Mouse (Mus musculus): ENCODE data around the gene Sgms1. TPM values are rescaled to one million over a fixed set of nuclear protein-coding genes. Genes with fewer than 3 reads are reported as not detected.

Sgms1 gene
- total RNA-seq, 4 experiments from 2014 or later, result 47.5 to 60.8 (median 52.4) TPM

DNA sequence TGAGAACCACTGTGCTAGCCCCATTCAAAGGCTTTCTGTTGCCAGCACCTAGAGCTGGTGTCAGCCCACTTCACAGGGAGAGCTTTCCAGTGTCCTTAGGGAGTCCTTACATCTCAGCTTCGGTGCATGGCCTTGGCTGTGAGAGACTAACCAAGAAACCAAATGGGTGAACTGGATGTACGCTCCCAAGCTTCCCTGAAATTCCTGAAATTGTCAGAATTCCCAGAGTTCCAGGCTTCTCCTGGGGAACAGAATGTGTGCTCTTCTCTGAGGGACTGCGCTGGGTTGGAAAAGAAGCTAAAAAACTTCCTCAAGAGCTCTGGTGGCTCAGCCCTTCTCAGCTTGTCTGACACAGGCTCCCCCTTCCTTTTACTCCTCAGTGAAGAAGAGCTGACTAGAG, 137.1 kb downstream of the Sgms1 start:
- DNase-seq (ENCODE audit: low spot score in 2 of 2), result no peak

DNA sequence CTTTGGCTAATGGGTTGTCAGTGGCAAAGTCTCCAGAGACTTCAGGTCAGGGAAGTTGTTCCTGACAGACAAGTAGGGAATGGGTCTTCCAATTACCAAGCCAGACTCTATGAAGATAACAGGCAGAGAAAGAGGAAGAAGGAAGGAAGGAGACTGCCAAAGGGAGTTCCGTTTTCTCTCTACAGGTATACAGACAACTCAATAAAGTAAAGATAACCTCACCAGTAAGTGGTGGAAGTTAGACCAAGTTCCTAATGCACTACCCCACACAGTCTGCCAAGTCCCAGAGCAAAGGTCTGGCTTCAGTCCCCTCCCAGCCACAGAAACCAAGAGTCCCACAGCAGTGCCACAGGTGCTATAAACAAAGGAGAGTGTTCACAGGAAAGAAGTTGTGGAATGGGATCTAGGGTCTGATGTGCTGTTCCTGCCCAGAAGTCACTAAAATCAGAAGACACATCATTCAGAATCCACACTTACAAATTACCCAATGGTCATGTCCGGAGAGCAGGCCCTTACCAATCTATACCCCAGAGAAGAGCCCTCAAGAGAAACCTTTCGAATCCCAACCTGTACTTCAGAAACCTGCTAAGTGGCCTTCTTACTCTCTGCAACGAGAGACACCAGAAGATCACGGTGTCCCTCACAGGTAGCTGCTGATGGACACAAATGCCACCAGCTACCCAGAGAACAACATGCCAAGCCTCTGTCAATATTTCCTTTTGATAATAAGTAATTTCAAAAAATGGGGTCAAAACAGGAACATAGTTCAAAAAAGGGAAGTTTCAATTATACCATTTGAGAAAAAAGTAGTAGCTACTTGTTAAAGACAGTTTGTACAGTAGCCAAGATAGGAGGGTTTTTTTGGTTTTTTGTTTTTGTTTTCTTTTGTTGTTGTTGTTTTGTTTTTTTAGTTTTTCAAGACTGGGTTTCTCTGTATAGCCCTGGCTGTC, 140.1 kb downstream of the Sgms1 start:
- DNase-seq (ENCODE audit: low spot score in 2 of 2), result no peak

DNA sequence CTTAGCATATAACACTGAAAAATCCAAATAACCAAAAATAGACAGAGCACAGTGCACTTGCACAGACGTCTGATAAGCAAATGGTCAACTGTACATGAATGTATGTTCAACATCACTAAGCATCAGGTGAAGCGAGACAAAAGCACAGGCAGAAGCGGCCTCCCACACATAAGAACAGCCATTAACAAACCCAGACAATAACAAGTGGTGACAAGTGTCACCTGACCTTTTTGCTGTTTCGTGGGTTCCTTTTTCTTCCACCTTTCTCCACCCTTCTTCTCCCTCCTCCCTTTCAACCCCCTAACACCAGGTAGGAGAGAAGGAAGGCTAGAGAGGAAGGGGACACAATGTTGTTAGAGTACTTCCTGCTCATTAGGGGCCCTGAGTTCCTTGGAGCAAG, 144.6 kb downstream of the Sgms1 start:
- DNase-seq (ENCODE audit: low spot score in 2 of 2), result no peak

DNA sequence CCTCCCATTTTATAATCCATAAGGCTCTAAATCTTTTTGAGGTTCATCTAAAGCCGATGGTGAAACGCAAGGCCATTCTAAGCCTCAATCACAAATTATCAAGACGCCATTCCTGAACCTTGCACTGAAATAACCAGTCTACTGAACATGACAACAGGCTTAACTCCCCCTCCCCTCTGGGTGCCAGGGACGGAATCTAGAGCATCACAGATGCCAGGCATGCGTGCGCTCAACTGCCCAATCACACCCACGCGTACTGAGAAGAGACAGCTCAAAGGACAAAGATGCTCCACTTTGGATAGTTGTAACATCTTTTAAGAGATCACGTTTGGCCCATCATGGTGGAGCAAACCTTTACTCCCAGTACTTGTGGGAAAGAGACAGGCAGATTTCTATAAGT, 146.3 kb downstream of the Sgms1 start:
- DNase-seq (ENCODE audit: low spot score in 2 of 2), result no peak

DNA sequence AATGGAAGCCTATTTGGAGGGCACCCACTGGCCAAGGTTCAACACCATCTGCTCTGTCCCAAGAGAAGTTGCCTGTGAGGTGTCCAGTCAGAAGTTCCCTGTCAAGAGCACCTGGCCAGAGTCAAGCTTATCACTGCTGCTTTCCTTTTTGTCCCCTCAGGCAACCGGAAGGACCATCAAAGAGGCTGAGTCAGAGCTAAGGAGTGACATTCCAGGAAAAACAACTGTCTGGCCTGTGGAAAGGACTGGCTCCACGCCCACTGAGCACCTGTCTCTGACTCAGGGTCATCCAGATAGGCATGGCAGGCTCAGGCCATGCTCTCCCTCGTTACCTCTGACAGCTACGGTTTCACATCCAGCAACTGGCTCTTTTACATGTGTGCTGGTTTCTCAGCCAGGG, 147.4 kb downstream of the Sgms1 start:
- no peak for DNase-seq (ENCODE audit: low spot score in 2 of 2)

DNA sequence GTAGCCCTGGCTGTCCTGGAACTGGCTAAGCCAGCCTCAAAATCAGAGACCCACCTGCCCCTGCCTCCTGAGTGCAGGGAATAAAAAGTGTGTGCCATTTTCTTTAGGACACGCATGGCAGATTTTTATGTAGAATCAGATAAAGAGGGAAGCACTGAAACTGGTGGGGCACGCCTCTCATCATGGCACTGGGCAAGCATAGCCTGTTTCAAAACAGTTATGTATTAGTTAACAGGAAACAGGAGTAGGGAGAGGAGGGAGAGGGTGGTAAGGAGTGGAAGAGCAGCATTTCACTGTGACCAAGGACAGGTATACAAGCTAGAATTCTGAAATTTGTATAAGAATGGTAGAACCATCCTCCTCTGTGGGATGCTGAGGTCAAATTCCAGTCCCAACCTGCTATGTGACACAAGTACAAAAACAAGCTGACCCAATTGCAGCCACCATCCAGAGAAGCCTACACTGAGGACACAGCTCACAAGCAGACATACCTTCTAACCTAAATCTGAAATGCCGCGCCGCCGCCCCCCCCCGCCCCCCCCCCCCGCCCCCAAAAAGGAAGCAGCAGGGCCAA, 149.0 kb downstream of the Sgms1 start:
- no peak for DNase-seq (ENCODE audit: low spot score in 2 of 2)

DNA sequence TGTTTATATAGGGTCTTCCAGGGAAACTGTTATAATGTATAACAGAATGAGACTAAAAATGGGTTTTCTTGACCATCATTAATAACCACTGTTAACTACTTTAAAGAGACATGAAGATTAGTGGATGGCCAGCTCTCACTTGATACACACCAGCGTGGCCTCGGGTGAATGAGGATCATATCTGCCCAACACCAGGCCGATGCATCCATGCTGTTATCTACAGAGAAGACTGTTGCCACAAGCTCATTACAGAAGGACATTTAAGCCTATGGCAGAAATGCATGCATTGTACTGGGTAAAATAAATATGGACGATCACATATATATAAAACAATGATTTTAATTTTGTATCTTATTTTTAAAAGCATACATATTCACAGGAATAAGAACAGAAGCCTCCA, 149.6 kb downstream of the Sgms1 start:
- no peak for DNase-seq (ENCODE audit: low spot score in 2 of 2)

DNA sequence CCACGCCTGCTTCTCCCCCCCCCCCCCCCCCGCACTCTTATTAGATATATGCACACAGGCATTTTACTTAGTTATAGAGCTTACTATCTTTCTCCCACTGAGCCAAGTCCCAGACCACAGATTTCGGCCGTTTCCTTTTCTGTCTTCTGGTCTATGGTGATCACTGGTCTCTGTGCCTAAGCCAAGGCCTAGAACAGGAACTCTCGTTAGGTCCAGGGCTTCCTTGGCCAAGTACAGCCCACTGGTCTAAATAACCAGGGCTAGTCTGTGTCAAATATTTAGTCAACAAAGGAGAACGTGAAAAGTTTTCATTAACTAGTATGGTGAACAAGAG, 150.1 kb downstream of the Sgms1 start:
- DNase-seq (ENCODE audit: low spot score in 2 of 2), result no peak

DNA sequence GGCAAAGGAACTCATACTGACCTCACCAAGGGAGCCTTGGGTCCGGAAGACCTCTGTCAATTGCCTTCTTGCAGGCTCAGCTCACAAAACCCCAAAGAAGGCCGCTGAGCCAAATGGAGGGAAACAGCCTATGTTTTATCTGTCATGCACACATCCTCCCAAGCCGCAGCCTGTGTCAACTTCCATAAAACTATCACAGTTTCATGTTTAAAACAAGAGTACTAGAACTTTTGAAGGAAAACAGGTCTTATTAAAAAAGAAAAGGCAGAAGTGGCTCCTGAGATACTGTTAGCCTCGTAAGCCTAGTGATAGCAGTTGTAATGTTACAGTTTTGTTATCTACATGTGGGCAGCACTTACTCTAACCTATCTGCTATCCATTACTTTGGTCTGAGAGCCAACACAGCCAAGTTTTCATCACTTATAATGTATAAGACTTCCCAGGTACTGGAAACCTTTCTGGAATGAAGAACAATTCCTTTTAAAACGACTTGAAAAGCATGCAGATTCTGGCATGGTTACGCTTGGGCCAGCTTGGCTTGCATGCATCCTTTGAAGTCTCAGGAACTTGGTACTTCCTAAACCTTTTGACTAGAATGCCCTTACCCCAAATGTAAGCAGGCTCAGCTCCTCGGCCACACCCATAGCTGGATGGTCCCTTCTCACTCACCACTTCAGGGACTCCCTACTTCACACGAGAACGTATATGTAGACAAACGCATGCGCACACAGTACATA, 150.6 kb downstream of the Sgms1 start:
- DNase-seq (ENCODE audit: low spot score in 2 of 2), result no peak

DNA sequence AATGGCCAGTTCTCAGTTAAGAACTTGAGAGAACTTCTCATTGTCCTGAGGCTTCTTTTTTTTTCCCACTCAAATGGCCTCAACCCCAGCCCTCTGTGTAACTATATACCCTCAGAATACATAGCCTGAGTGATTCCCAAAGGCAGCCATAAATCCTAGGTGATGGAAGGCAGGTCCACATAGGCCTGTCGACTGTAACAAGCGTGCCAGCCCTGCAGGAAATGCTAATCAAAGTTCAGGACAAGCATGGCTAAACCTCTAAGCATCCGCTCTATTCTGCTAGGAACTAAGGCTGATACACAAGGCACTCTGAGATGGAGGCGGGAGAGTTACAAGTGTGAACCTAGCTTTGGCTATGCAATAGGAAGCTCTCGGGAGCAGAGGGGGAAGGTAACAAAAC, 151.8 kb downstream of the Sgms1 start:
- no peak for DNase-seq (ENCODE audit: low spot score in 2 of 2)

DNA sequence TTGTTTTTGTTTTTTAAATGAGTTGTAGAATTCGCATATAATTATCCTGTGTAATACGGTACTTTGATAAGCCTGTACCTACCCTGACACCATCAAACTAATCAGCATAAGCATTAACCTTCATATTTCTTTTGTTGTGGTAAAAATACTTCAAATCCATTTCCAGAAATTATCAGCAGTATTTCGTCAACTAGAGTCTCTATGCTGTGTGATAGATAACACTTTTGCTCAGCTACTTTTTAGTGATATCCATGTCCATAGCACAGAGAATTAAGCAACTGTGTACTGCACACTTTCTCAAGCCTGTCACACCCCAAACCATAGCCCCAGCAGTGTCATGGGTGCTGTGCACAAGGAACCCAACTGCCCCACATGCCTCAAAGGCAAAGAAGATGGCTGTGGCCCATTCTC, 152.3 kb downstream of the Sgms1 start:
- DNase-seq (ENCODE audit: low spot score in 2 of 2), result no peak

DNA sequence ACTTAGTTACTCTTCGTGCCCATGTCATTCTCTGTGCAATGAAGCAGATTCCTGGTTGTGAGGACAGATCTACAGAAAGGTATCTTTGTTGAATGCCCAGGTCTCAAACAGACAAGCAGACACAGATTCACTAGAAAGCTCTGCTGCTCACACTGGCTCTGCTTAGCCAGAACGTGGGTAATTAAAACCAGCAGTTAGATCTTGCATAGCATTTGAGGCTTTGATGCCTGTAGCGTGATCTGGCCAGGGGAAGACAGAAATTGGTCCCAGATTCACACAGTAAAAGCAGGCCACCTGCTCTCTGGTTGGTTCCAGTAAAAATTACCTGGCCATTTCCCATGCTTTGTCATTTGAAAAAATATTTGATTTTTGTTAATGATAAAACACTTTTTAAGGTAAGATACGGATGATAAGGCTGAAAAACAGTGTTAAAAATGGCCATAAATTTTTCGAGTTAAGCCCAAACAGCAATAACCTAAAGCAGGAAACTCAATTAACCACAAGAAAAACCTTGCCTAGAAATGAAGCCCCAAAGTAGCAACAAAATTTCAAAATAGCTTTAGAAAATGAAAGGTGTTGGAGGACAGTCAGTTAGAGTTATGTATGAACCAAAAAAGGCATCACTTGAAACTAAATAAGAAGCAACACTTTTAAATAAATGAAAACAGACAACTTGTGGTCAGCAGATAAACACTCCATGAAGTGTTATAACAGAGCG, 154.6 kb downstream of the Sgms1 start:
- no peak for DNase-seq (ENCODE audit: low spot score in 2 of 2)

DNA sequence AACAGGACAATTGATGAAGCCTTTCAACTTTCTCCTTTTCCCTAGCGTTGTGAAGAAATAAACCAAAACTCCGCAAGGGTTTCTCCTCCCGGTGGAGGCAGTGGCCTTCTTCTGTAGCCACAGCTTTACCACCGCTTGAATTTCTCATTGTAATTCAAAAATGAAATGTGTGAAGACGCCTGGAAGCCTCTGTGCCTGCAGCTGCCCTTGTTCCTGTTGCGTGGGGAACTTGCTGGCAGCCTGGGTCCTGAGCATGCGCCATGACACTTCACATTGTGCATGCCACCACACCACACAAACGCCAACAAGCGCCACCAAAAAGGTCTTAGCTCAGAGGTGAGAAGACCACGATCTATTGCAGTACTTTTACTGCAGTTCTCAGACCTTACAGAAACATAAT, 158.2 kb downstream of the Sgms1 start:
- no peak for DNase-seq (ENCODE audit: low spot score in 2 of 2)

DNA sequence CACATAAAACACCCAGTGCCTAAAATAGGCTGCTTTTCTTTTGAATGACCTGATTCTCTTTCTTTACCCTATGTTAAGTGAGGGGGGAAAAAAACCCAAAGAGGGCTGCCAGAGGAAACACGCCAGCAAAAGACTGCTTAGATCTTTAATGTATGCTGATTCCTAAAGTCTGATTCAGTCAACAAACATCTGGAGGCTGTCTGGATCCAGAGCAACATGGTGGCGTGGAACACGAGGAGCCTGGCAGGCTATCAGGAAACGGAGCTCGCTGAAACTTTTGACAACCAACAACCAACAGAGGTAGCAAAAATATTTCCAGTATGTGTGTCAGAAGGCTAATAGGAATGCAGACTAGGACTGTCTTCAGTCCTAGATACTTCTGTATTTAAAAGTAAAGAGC, 158.7 kb downstream of the Sgms1 start:
- no peak for DNase-seq (ENCODE audit: low spot score in 2 of 2)

DNA sequence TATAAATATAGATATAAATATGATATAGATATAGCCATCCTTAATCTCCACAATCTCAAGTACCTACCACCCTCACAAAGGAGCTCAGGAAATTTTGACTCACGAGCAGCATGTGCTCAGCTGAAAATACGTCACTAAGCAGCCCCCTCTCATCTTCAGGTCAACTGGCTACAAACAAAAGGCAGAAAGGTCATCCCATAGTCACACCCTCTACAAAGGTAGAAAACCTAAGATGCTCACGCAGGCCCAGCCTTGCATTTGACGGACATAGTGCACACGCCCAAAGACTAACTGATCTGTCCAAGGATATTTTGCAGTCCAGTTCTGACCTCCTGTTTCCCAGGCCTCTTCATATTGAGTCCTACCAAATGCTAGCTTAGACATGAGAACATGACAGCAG, 159.2 kb downstream of the Sgms1 start:
- DNase-seq (ENCODE audit: low spot score in 2 of 2), result no peak

DNA sequence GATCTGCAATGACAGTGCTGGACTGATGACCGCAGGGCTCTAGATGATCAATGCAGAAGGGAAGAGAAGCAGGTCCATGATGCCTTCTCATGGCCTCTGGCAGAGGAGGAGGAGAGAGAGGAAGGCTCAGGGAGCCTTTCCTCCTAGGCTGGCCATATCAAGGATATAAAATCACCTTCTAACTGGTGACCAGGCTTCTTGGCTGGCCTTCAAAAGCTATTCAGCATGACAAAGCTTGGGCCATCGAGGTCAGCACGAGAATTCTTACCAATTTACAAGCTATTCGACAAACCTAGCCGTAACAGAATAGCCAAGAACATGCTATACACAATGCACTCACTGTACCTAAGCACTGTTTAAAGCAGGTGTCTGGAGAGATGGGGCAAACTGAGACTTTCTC, 159.7 kb downstream of the Sgms1 start:
- DNase-seq (ENCODE audit: low spot score in 2 of 2), result no peak

DNA sequence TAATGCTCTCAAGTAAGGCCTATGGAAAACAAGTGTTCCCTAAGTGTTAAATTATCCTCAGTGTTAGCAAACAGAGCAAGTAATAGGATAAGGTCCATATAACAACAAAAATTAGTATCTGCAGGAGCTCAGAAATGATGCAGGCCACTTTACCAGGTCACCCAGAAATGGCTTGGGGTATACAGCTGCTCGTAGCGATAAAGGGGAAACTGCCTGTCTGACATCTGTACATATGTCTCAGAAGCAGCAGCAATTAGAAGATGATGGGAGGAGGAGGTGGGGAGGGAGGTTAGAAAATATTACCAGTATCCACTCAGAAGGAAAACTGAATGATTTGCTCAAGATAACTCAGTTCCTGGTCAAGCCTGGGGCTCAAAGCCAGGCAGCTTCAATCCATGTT, 162.3 kb downstream of the Sgms1 start:
- DNase-seq (ENCODE audit: low spot score in 2 of 2), result no peak

DNA sequence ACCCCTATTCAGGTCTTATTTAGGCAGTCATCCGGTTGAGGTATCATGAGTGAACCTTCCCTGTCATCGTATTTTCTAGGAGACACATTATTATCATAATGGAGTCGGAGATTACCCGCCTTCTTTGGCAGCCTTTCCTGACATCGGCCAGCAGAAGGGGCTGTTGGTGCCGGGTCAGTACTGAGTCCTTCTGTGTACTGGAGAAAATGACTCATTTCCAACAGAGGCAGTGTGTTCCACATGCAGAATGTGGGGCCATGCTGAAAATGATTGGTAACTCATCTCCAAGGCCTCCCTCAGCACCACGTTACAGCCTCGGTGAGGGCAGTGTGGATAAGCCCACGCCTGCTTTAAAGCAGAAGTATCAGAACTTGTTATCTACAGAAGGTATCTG, 164.4 kb downstream of the Sgms1 start:
- DNase-seq (ENCODE audit: low spot score in 2 of 2), result no peak

DNA sequence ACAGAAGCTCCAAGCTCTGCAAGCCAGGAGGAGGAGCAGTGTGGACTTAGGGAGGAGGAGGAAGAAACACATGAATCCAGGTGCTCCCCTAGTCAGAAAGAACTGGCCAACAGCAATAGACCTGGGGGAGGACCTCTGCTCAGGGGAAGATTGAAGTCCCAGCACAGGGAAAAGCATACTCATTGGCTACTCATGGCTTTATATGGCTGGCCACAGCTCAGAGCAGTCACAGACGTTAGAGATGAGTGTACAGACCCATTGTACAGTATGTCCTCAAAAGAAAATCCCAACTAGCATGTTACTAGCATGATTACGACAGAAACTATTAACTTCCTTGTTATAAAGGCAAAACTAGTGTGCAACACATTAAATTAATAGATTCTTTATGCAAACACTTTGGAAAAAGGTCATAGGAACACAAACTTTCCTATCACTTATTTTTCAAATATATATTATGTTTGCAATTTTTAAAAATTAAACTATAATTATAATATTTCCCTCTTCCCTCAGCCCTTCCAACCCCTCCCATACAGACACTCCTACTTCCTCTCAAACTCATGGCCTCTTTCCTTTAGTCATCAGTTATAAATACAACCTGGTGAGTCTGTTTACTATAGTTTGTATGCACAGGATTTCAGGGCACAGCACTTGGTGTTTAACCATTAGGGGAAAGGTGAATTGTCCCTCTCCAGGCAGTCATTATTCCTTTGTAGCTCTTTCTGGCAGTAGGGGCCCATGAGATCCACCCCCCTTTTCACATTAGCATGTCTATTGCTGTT, 165.0 kb downstream of the Sgms1 start:
- DNase-seq (ENCODE audit: low spot score in 2 of 2), result no peak

DNA sequence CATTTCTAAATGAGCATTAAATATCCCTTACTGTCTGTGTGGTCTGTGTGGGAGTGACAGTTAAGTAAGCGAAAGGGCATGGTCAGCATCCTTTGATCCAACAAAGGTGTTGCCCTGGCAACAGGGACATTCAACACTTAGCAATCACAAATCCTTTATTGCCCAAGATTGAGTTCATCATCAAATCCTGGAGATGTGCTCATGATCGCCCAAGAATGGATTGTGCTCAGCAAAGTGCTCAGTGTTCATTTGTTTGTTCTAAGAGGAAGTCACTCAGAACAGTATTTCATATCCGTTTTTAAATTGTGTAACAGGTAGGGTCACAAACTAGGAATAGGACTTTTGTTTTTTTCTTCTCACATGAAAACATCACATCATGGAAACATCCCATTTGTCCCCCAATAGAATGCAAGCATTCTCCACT, 165.8 kb downstream of the Sgms1 start:
- no peak for DNase-seq (ENCODE audit: low spot score in 2 of 2)

DNA sequence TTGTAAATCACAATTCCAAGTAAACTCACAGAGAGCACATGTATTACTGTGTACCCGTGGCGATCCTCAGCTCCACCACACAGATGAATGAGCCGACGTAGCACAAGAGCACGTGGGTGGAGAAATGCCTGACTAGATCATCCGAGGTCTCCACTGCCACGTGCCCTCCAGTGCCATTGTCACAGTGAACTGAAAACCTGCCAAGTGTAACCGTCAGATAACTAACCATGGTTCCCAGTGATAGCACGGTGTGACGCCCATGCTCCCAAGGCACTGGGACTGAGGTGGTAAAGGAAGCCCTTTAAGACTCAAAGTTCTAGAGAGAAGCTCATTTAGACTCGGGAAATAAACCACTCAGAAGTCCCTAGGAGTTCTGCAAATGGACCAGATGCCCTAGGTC, 167.4 kb downstream of the Sgms1 start:
- DNase-seq (ENCODE audit: low spot score in 2 of 2), result no peak
